In the genomic region with DNA sequence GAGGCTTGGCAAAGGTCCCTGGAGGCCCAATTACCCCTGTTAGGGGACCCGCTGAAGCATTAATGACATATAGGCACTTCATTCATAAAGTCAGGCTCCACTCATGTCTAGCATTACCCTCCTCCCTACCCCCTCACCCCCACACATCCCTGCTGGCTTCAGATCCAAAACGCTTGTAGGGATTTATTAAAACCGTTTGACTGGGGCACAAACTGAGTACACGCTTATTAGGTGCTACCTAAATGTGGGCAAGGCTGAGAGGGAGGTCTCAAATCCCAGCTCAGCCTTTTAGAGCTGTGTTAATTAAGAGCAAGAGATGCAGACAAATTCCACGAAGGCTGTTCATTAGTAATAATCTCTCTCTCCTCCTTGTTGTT, we compare ENCODE assay signal across 17 mouse cellular contexts. TPM values are rescaled to one million over a fixed set of nuclear protein-coding genes. Genes with fewer than 3 reads are reported as not detected.
DNase-seq lines count a peak whose midpoint lies in the region; ATAC-seq lines count a peak whose summit lies in the region.
"Had no signal": no experiment of that assay in that cellular context is flagged by ENCODE, and none has a peak within 500 bp of the region (broad histone marks: within the 10 kb centered on the region; RNA-seq: fewer than 3 reads in every experiment).

No protein-coding gene starts in this region.

- no peak overlapping the region for H3K9ac ChIP-seq in midbrain, embryonic 12.5 days (replicated peaks)
- no peak overlapping the region for H3K9ac ChIP-seq in embryonic facial prominence, embryonic 14.5 days (ENCODE audit: low read depth, low read length)
- no peak overlapping the region for H3K9ac ChIP-seq in midbrain, embryonic 14.5 days (replicated peaks; ENCODE audit: low read length)
- H3K9ac ChIP-seq: heart, embryonic 13.5 days; liver, embryonic 14.5 days had no signal

- peaks cover 44% of the 10 kb centered on the region for H3K4me1 ChIP-seq in midbrain, embryonic 12.5 days
- peaks cover 42% of the 10 kb centered on the region for H3K4me1 ChIP-seq in midbrain, embryonic 10.5 days
- H3K4me1 ChIP-seq in embryonic facial prominence, embryonic 14.5 days (ENCODE audit: control insufficient read depth, insufficient read depth, low read length) = peaks cover 13% of the 10 kb centered on the region
- peaks cover 19% of the 10 kb centered on the region for H3K4me1 ChIP-seq in midbrain, embryonic 14.5 days (ENCODE audit: control insufficient read depth, insufficient read depth, low read length)

- H3K36me3 ChIP-seq in midbrain, embryonic 12.5 days = no peaks in the 10 kb centered on the region
- H3K36me3 ChIP-seq in midbrain, embryonic 10.5 days = no peaks in the 10 kb centered on the region
- no peaks in the 10 kb centered on the region for H3K36me3 ChIP-seq in embryonic facial prominence, embryonic 14.5 days (ENCODE audit: control insufficient read depth, insufficient read depth, low read length)
- no peaks in the 10 kb centered on the region for H3K36me3 ChIP-seq in midbrain, embryonic 14.5 days (ENCODE audit: control insufficient read depth, insufficient read depth, low read length)
- H3K36me3 ChIP-seq: heart, embryonic 13.5 days had no signal

- 31% methylated on average over 5 of the region's 5 CpGs for WGBS in midbrain, embryonic 12.5 days
- WGBS in midbrain, embryonic 10.5 days = 55% methylated on average over 5 of the region's 5 CpGs
- WGBS in embryonic facial prominence, embryonic 14.5 days = 17% methylated on average over 5 of the region's 5 CpGs
- 14% methylated on average over 5 of the region's 5 CpGs for WGBS in midbrain, embryonic 14.5 days

- no peak for DNase-seq in midbrain, embryonic 10.5 days (ENCODE audit: low spot score)
- DNase-seq in embryonic facial prominence, embryonic 14.5 days (ENCODE audit: low spot score) = no peak
- DNase-seq in forelimb bud, embryonic 11.5 days (ENCODE audit: low read depth, low spot score) = peak; percentile 40
- peak; percentile 75 for DNase-seq in midbrain, embryonic 14.5 days
- DNase-seq in frontal cortex, postnatal 14 days (ENCODE audit: low spot score in 2 of 2) = no peak
- DNase-seq in ovary, postnatal 14 days (ENCODE audit: low spot score) = no peak
- DNase-seq: adrenal gland, postnatal 36 days; cerebellum, postnatal 10 days; gastrocnemius, postnatal 25 days; kidney, adult 18-20 months; kidney, postnatal 36 days; left cerebral cortex, postnatal 4 days; lung, postnatal 36 days; thymus, postnatal 25 days had no signal

- H3K4me3 ChIP-seq in midbrain, embryonic 12.5 days = no peak overlapping the region
- no peak overlapping the region for H3K4me3 ChIP-seq in midbrain, embryonic 10.5 days
- no peak overlapping the region for H3K4me3 ChIP-seq in embryonic facial prominence, embryonic 14.5 days (ENCODE audit: low read depth, low read length)
- H3K4me3 ChIP-seq in midbrain, embryonic 14.5 days (replicated peaks; ENCODE audit: low read depth, low read length) = no peak overlapping the region
- H3K4me3 ChIP-seq: heart, embryonic 13.5 days had no signal

- no peak overlapping the region for H3K27ac ChIP-seq in midbrain, embryonic 12.5 days (replicated peaks)
- H3K27ac ChIP-seq in midbrain, embryonic 10.5 days (replicated peaks) = no peak overlapping the region
- no peak overlapping the region for H3K27ac ChIP-seq in embryonic facial prominence, embryonic 14.5 days (replicated peaks; ENCODE audit: low read depth, low read length)
- no peak overlapping the region for H3K27ac ChIP-seq in midbrain, embryonic 14.5 days (replicated peaks; ENCODE audit: low read depth, low read length)
- H3K27ac ChIP-seq: heart, embryonic 13.5 days; liver, embryonic 14.5 days had no signal

- no peak overlapping the region for H3K4me2 ChIP-seq in midbrain, embryonic 12.5 days (replicated peaks)
- peak overlapping the region; percentile 5; the same call in 1 of the 2 replicates for H3K4me2 ChIP-seq in embryonic facial prominence, embryonic 14.5 days (ENCODE audit: low read depth, low read length)
- H3K4me2 ChIP-seq in midbrain, embryonic 14.5 days (ENCODE audit: low read length) = no peak overlapping the region
- H3K4me2 ChIP-seq: heart, embryonic 13.5 days had no signal

- no peaks in the 10 kb centered on the region for H3K9me3 ChIP-seq in midbrain, embryonic 12.5 days
- H3K9me3 ChIP-seq in midbrain, embryonic 10.5 days (replicated peaks) = no peaks in the 10 kb centered on the region
- no peaks in the 10 kb centered on the region for H3K9me3 ChIP-seq in embryonic facial prominence, embryonic 14.5 days (ENCODE audit: control insufficient read depth, low read length)
- H3K9me3 ChIP-seq in midbrain, embryonic 14.5 days (ENCODE audit: control insufficient read depth, low read length) = no peaks in the 10 kb centered on the region
- H3K9me3 ChIP-seq: heart, embryonic 13.5 days had no signal

- peak; percentile 83 for ATAC-seq in midbrain, embryonic 12.5 days (ENCODE audit: low FRiP score, low read depth)
- ATAC-seq in embryonic facial prominence, embryonic 14.5 days (ENCODE audit: low read depth) = peak; percentile 51; the same call in 1 of the 2 replicates
- peak; percentile 86 for ATAC-seq in midbrain, embryonic 14.5 days (ENCODE audit: low FRiP score, low TSS enrichment)

- peaks cover 41% of the 10 kb centered on the region for H3K27me3 ChIP-seq in midbrain, embryonic 12.5 days
- peaks cover 40% of the 10 kb centered on the region for H3K27me3 ChIP-seq in midbrain, embryonic 10.5 days (ENCODE audit: low read depth, poor library complexity, severe bottlenecking)
- peaks cover 23% of the 10 kb centered on the region; the same call in 1 of the 2 replicates for H3K27me3 ChIP-seq in embryonic facial prominence, embryonic 14.5 days (replicated peaks; ENCODE audit: control insufficient read depth, insufficient read depth, low read length)
- peaks cover 14% of the 10 kb centered on the region; the same call in 1 of the 2 replicates for H3K27me3 ChIP-seq in midbrain, embryonic 14.5 days (ENCODE audit: control insufficient read depth, insufficient read depth, low read length)

RNA-seq across cellular contexts. Expression of a gene that starts 45.5 kb away (rescaled TPM):
- polyA plus RNA-seq in midbrain, embryonic 12.5 days (2016; fragmentation: Nextera tagmentation; extraction: Ambion mirVana) = 15.1 and 17.4 TPM in 2 replicates
- polyA plus RNA-seq in midbrain, embryonic 10.5 days (2016; fragmentation: Nextera tagmentation; extraction: Ambion mirVana) = 19.5 and 21.2 TPM in 2 replicates
- polyA plus RNA-seq in embryonic facial prominence, embryonic 14.5 days (2014; fragmentation: Nextera tagmentation; extraction: Ambion mirVana) = 13.7 and 17.5 TPM in 2 replicates
- 10.7 and 13.9 TPM in 2 replicates for polyA plus RNA-seq in midbrain, embryonic 14.5 days (2014; fragmentation: Nextera tagmentation; extraction: Ambion mirVana)

RNA-seq across cellular contexts. Expression of a gene that starts 45.9 kb away (rescaled TPM):
- polyA plus RNA-seq in midbrain, embryonic 12.5 days (2016; fragmentation: Nextera tagmentation; extraction: Ambion mirVana) = 15.3 and 17.1 TPM in 2 replicates
- 18.7 and 21.0 TPM in 2 replicates for polyA plus RNA-seq in midbrain, embryonic 10.5 days (2016; fragmentation: Nextera tagmentation; extraction: Ambion mirVana)
- polyA plus RNA-seq in embryonic facial prominence, embryonic 14.5 days (2014; fragmentation: Nextera tagmentation; extraction: Ambion mirVana) = 13.4 and 16.0 TPM in 2 replicates
- 13.5 and 14.3 TPM in 2 replicates for polyA plus RNA-seq in midbrain, embryonic 14.5 days (2014; fragmentation: Nextera tagmentation; extraction: Ambion mirVana)

Comparison
In these comparisons a context has a peak if more than half of its experiments do, and no peak if none do; other contexts are left out.
1. DNase-seq: peak in forelimb bud, embryonic 11.5 days (single experiment) and midbrain, embryonic 14.5 days (single experiment); none in midbrain, embryonic 10.5 days (single experiment), embryonic facial prominence, embryonic 14.5 days (single experiment), frontal cortex, postnatal 14 days (0 of 2) and ovary, postnatal 14 days (single experiment).
2. Peak in every context shown above with its lines, with median percentiles within 50 percentile points of each other: ATAC-seq.